Mouse (Mus musculus) thymus, adult 18-20 months (tissue): ENCODE results near the gene Nod1.

Source experiments
- DNase-seq, 2 experiments: peaks; one replicate each; pipeline ENCODE4 v3.0.0; 2022; ENCODE audit warnings: mixed read lengths in 2 of 2

Gene Nod1

DNA sequence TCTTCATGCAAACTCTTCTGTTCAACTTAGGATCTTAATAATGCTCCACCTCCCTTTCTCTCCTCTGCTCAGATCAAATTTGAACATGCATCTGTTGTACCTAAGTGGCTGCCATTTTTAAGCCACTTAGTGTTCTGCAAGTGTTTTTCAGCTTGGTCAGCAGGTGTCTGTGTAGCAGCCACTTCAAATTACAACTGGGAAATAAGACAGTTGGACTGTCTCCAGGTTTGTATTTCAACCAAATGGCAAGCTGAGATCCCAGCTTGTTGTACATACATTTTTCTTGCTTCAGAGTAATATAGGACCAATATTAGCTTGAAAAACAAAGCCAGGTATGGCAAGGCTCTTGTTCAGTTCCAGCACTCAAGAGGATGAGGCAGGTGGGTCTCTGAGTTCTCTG, 93.9 kb downstream of the Nod1 start:
- DNase-seq, result no peak

DNA sequence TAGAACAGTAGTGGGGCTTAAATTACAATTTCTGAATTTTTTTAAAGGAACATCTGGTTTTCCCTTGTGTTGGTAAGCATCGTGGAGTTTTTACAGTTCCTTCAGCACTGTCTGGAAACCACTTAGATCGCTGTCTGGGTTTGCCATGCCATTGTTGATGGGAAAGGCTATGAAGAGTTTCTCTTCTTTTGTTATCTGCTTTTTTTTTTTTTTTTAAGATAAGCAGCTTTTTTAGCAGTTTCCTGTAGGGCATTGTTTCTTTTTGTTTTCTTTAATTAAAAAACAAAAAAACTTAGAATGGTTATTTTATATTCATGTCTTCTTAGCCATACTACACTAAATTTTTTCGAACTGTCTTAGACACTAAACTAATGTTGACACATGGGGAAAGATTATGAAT, 94.8 kb downstream of the Nod1 start:
- DNase-seq, result no peak

DNA sequence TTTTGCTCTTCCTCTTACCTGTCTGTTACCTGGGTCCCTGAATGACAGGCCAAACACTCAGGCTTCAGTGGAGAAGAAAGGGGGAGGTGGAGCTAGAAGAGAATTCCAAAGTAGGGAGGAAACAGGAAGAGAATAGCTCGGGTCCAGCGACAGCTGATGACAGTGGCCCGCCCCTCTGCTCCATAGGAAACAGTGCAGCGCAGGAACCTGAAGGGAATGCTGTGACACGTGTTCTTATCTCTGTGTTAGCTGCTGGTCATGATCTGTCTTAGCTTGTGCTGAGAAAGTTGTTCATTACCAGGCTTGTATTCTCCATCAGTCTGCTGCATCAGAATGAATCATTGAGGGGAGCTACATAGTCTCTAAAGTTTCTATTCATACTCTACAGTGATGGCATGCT, 95.6 kb downstream of the Nod1 start:
- no peak for DNase-seq
